Mouse (Mus musculus) left cerebral cortex, adult 9 months (tissue): Measurements from ENCODE around the gene Vmn2r89.
"Not testable (repeated sequence)": the region's sequence is repeated elsewhere in the genome, so short reads cannot be mapped to it uniquely, and the experiment has no call there.

ENCODE experiments used
- DNase-seq, 2 experiments: peaks; one replicate each; pipeline ENCODE4 v3.0.0; 2022; ENCODE audit warnings: low spot score in 2 of 2

The Vmn2r89 gene

DNA sequence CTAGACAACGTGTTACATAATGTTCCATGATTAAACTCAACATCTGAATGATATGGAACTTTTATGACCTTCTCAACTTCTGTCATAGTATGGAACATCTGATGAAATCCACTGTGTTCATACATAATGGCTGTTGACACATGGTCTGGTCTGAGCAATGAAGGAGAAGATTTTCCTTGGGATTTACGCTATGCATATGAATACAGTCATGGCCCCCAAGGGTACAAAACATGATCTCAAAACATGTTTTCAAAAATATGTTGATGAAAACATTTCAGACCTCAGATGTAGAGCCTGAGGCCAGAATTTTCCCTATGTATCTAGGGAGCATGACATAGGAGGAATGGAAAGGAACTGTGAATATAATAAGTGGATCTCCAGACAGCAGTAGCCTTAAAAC, at the start of gene Vmn2r89:
Gene Vmn2r89 (plus strand): TSS at position 301 of the 400 bp plus-strand sequence.
- DNase-seq = not testable (repeated sequence)

DNA sequence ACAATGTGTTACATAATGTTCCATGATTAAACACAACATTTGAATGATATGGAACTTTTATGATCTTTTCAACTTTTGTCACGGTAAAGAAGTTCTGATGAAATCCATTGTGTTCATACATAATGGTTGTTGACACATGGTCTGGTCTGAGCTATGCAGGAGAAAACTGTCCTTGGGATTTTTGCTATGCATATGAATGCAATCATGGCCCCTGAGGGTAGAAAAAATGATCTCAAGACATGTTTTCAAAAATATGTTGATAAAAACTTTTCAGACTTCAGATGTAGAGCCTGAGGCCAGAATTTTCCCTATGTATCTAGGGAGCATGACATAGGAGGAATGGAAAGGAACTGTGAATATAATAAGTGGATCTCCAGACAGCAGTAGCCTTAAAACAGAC, 41.1 kb upstream of the Vmn2r89 start, which contains the start of gene Vmn2r88:
Gene Vmn2r88 (plus strand): TSS at position 301 of the 400 bp plus-strand sequence.
- no peak for DNase-seq

DNA sequence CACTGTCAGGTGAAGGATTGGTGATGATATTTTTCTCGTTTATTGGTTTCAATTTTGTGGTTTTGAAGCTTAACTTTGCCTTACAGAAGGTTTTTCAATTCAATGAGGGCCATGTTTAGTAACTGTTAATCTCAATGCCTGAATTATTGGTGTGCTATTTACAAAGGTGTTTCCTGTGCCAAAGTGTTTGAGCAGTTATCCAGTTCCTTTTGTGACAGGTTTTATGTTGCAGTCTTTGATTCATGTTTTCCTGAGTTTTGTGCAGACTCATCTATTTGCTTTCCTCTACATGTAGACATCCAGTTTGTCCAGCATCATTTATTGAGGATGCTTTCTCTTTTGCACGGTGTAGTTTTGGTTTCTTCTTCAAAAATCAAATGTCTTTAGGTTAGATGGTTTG, 27.8 kb upstream of the Vmn2r89 start:
- no peak for DNase-seq

DNA sequence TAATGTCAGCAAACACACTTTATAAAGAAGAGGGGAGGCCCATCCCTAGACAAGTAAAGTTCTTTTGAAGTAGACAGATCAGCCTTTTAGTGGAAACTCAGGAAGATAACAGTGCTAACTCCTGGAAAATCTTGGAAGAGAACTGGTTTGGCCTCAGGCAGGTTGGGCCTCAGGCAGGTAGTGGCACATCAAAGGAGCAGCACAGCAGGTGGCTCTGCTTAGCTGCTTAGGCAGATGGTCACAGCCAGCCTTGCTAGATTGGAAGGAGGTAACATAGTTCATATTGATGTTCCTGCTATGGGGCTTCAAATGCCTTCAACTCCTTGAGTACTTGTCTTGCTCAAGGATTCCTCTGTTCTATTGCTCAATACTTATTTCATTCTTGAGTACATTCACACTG, 21.5 kb upstream of the Vmn2r89 start:
- DNase-seq = not testable (repeated sequence)

DNA sequence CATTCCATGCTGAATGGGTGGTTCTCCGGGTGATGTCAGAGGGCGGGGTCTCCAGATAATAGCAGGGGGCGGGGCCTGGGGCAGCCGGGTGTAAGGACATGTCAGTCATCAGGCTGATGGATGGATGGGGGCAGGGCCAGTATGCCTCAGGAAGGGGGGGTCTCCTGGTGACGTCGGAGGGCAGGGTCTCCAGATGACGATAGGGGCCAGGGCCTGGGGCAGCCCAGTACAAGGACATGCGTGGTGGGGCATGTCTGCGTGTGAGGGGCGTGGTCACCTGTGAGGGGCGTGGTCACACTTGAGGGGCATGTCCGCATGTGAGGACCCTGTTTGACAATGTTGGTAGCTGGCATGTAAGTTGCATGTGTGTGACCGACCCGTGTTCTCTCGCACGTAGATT, 17.1 kb upstream of the Vmn2r89 start:
- no peak for DNase-seq

DNA sequence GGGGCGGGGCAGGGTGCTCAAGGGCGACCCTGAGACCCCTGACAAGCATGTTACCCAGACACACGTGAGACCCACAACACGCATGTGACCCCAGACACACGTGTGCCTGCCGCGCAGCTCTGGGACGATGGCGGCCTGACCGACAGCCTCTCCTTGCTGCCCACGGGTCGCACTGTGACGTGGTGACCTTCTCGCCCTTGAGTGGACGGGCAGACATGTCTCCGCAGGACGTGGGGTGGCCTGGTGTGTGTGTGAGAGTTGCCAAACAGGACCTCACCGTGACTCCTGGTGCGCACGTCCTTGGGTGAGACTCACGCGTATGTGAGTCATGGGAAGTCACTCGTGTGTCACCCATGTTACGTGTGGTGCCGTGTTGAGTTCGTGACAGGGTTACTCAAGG, 16.6 kb upstream of the Vmn2r89 start:
- no peak for DNase-seq

DNA sequence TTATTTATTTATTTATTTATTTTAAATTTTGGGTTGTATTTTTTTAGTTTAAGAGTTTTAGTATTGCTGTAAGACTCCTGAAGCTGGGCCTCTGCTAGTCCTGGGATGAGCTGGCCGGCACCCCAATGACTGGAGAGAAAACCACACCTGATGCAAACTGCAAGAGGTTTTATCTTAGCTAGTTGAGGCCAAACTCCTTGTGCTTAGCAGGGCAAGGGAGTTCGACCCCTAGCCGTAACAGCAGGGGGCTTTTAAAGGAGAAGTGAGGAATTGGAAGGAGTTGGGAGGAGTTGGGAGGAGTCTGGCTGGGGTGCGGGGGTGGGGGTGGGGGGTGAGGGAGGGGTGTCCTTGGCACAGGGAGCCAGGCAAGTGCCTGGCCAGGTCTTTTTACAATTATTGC, 12.7 kb upstream of the Vmn2r89 start:
- DNase-seq = no peak

DNA sequence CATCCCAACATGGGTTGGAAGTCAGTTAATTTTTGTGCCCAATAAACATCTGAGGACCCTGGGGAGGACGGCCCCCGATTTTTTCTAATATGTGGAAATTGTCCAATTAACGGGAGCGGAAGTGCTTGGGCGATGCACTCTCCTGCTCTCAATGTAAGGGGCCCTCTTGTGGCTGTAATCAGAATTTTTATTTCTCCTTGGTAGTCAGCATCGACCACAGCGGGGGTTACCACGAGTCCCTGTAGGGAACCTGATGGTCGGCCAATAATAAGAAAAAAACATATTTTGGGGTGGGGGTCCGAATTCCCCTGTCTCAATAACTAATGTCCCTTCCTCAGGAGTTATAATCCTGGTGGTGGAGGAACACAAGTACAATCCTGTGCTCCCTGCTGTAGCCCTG, 28.6 kb downstream of the Vmn2r89 start:
- DNase-seq = not testable (repeated sequence)

DNA sequence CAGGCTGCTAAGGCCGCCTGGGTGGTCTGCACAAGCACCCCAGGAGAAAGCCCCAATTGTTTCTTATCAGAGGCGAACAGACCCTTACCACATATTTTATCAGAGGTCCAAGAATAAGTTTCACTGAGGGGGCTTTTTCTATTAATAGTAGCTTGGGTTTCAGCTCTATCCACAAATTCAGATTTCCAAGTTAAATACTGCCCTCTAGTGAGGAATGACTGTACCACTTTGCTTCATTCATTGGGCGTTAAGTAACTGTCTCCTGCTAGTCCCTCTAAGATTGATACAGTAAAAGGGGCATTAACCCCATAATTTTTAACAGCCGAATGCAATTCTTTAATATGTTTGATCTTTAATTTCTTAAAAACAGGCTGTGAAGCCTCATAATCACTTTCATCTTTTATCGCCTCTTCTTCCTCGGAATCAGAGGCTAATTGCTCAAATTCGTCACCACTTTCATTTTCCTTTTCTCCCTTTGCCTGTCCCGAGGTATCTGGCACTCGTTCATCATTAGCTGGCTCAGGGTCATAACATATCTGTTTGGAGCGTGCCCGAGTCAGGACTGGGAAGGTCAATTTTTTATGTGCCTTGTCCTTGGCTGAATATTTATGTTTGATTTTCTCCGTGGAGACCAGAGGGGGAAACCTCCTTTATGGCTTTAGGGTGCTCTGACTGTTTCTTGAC, 29.8 kb downstream of the Vmn2r89 start:
- DNase-seq = not testable (repeated sequence)

DNA sequence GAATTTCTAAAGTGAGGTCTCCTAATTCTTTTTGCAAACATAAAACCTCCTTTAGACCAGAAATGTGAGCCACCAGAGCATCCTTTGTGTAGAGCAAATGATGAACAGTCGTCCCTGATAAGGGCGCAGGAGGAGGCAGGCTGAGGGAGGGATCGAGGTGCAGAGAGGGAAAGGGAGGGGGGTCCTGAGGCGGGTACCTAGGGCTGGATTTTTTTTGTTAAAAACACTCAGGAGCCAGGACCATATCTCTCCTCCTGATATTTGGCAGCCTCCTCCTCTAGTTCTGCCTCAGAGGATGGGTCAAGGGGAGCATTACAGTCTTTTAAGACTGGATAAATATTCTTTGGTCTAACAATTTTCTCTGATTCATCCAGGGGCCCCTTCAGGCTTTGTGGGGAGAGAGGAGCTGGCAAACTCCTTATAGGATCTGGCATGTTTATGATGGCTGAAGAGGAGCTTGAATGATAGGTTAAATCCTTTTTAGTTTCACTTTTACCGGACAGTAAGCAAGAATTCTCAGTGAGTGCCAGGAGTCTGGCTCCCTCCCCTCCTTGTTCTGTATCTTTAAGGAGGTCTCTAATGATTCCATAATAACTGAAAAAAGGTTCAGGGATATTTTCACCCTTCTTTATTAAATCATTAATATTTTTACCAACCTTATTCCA, 30.5 kb downstream of the Vmn2r89 start:
- DNase-seq = no peak

DNA sequence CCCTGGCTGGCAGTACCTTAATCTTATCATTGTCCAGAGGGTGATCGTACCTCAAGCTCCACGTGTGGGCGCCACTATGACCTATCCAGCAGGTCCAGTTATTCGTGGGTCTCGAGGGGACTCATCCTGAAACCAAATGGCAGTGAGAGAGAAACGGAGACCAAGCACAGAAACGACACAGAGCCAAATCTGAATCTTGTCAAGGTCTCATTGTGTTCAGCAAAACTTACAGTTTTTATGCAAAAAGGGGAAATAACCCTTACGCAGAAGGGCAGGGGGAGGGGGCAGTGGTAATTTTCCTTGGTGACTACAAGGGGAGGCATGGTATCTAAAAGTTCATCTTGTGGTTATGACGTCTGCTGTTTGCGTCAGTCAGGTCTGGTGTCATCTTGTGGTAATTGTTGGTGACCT, 31.3 kb downstream of the Vmn2r89 start:
- DNase-seq = not testable (repeated sequence)

DNA sequence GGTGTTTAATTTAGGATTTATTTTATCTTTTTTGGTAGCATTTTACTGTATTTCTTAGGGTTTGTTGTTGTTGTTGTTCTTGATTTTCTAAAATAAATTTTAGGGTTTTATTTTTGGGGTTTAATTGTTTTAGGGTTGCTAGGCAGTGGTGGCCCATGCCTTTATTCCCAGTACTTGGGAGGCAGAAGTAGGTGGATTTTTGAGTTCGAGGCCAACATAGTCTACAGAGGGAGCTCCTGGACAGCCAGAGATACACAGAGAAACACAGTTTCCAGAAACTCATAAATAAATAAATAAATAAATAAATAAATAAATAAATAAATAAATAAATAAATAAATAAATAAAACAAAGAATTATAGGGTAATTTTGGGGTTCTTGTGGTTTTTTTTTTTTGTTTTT, 32.0 kb downstream of the Vmn2r89 start:
- DNase-seq = no peak

DNA sequence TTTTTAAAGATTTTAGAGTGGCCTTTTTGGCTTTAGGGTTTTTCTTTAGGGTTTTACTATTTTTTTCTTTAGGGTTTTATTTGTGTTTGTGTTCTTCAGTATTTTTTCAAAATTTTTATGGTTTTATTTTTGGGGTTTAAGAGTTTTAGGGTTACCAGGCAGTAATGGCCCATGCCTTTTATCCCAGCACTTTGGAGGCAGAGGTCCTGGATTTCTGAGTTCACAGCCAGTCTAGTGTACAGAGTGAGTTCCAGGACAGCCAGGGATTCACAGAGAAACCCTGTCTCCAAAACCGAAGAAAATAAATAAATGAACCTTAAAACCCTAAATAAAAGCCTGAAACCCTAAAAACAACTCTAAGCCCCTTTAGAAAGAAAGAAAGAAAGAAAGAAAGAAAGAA, 34.5 kb downstream of the Vmn2r89 start:
- no peak for DNase-seq

DNA sequence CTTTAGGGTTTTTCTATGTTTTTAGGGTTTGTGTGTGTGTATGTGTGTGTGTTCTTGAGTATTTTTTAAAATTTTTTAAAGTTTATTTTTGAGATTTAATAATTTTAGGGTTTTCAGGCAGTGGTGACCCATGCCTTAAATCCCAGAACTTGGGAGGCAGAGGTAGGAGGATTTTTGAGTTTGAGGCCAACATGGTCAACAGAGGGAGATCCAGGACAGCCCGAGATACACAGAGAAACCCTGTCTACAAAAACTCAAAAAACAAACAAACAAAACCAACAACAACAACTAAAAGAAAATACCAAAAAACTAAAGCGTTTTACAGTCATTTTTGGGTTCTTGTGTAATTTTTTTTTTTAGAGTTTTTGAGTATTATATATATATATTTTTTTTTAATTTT, 44.1 kb downstream of the Vmn2r89 start:
- DNase-seq = no peak

DNA sequence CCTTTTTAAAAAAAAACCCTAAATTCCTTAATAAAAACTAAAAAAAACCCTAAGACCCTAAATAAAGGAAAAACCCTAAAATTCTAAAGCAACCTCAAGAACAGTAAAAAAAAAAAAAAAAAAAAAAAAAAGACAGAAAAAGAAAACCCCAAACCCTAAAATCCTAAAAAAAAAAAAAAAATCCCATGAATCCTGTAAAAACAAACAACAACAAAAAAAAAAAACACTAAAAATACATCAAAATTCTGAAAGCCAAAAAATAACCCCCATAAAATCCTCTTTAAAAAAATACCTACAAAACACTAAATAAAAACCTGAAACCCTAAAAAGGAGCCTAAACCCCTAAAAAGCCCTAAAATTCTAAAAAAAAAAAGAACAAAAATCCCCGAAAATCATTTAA, 45.3 kb downstream of the Vmn2r89 start:
- no peak for DNase-seq

DNA sequence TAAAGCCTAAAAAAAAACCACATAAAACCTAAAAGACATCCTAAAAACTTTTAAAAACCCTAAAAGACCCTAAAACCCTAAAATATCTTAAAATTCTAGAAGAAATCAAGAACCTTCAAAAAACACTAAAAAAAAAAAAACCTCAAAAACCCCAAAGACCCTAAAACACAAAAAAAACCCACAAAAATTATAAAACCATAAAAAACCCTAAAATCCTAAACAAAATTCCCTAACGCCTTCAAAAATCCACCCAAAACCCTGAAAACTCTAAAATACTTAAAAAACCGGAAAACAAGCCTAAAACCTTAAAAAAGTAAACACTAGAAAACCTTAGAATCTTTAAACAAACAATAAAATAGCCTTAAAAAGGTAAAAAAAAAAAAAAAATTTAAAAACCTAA, 46.3 kb downstream of the Vmn2r89 start:
- DNase-seq = no peak

DNA sequence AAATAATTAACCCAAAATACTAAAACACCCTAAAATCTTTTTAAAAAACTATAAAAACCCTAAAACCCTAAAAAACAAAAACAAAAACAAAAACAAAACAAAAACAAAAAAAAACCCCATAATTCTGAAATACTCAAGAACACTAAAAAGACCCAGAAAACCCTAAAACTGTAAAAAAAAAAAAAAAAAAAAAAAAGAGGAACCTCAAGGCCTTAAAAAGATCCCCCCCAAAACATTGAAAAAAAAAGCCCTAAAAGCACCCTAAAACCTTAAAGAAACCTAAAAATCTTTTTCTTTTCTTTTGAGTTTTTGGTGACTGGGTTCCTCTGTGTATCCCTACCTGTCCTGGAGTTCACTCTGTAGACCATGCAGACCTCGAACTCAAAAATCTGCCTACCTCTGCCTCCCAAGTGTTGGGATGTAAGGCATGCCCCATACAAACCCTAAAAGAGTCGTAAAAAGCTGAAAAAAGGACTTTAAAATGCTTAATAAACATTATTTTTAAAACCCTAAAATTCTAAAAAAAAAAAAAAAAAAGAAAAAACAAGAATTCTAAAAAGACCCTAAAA, 48.1 kb downstream of the Vmn2r89 start:
- DNase-seq = no peak

DNA sequence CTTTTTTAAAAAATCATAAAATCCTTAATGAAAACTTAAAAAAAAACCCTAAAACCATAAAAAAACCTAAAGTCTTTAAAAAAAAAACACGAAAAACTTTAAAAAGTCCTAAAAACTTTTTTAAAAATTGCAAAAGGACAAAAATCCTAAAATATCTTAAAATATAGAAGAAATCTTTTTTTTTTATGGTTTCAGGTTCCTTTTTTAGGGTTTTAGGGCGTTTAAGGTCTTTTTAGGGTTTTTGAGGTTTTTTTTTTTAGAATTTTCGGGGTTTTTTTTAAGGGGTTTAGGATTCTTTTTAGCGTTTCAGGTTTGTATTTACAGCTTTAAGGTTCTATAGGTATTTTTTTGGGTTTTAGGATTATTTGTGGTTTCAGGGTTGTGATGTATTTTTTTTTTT, 48.8 kb downstream of the Vmn2r89 start:
- DNase-seq = no peak

DNA sequence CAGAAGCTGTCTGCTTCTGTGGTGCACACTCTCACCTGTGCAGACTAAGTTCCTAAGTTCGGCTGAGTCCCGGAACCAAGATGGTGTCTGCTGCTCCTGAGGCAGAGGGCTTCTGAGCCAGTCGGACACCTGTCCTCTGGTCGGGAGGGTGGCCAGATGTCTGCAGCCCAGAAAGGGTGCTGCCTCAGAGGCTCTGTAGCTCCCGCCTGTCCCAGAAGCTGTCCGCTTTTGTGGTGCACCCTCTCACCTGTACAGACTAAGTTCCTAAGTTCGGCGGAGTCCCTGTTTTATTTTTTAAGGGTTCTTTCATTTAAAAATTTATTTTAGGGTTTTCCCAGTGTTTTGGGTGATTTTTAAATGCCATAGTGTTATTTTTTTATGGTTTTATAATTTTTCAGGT, 55.8 kb downstream of the Vmn2r89 start:
- no peak for DNase-seq
